Mouse (Mus musculus): Measurements from ENCODE around the gene Nrxn3. TPM values are rescaled to one million over a fixed set of nuclear protein-coding genes. Genes with fewer than 3 reads are reported as not detected.

Gene Nrxn3
- total RNA-seq, 2 experiments from 2014 or later, result 0.05 TPM; not detected in 1

GRCm38 (mm10) chr12:88926306-88926705 is 203.6 kb downstream of the Nrxn3 start:
- no peak for DNase-seq

GRCm38 (mm10) chr12:88931713-88932112 is 209.0 kb downstream of the Nrxn3 start:
- no peak for DNase-seq

DNA sequence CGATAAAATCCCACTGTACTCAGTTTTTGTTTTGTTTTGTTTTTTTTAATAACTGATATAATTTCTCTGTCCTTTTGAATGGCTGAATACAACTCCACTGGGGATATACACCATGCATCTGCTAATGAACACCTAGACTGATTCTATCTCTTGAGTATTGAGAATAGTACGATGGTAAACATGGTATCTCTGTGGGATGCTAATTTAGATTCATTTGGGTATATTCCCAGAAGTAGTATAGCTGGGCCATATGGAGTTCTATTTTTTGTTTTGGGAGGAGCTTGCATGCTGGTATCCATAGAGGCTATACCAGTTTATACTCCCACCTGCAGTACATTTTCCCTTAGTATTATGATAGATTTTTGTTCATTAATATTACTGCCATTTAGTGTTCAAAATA is 217.0 kb downstream of the Nrxn3 start:
- DNase-seq, result no peak

- DNase-seq, result no peak
Measured at GRCm38 (mm10) chr12:88944967-88945366, 222.3 kb downstream of the Nrxn3 start.

GRCm38 (mm10) chr12:88949870-88950269 is 227.2 kb downstream of the Nrxn3 start:
- no peak for DNase-seq

GRCm38 (mm10) chr12:88952937-88953600 is 230.4 kb downstream of the Nrxn3 start:
- DNase-seq, result no peak

- DNase-seq, result no peak
Measured at GRCm38 (mm10) chr12:88953801-88954200, 231.1 kb downstream of the Nrxn3 start.

GRCm38 (mm10) chr12:88957431-88957830 is 234.8 kb downstream of the Nrxn3 start:
- no peak for DNase-seq

- no peak for DNase-seq
Measured at GRCm38 (mm10) chr12:88960817-88961216, 238.1 kb downstream of the Nrxn3 start.

- no peak for DNase-seq
Measured at GRCm38 (mm10) chr12:88966329-88966728, 243.7 kb downstream of the Nrxn3 start.

DNA sequence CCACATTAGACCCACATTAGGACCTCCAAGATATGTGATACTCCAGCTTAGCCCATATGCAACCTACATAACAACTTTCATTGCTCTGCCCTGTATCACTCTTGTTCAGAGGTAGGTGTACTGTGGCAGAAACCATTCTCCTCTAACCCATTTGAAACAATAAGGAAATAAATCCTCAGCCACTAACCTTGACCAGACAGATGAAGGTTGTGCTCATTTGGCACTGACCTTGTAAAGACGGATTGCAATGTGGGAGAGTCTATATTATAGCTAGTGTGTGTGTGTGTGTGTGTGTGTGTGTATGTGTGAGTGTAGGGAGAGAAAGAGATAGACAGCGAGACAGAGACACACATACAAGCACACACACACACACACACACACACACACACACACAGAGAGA is 253.9 kb downstream of the Nrxn3 start:
- DNase-seq, result no peak

DNA sequence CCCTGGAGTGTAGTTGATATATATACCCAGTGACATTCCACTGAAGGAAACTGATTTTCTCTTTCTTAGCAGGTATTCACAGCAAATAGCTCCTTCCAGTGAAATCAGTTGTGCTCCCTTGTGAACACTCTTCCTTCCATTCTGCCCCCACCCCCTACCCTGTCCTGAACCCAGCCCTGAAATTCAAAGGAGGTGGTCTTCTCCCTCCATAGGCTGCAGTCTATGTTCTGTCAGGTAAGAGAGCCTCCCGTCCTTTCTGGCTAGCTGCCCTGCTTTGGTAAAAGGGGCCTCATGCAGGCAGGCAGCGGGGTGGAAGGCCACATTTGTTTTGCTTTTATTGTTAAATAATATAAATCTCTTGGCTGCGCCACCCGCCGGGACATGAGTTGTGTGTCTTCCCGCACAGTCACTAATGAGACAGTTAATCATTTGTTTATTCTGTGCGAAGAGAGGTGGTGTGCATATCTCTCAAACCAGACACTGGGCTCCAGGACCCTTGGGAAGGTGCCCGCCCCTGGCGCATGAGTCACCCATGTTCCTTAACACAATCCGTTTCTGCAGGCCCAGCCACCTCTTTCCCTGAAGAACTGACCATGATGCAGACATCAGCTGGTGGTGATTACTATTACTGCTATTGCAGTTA is 261.1 kb downstream of the Nrxn3 start:
- no peak for DNase-seq

GRCm38 (mm10) chr12:88984375-88984774 is 261.7 kb downstream of the Nrxn3 start:
- no peak for DNase-seq

DNA sequence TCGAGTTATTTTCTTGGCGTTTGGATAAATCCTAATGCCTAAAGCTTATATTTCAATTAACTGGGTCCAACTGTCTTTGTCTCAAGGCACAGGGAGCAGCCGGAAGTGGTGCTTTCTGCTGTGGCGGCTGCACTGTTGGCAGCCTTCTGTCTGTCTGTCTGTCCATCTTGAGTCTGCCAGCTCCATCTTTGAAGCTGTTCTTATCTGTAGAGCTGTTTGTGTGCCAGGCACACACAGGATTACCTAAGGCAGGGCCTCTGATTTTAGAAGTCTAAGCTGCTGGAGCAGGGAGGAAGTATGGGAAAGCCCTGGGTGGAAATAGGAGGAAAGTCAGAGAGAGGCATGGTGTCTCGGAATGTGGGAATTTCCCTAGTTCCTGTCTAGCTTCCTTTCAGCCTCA is 262.1 kb downstream of the Nrxn3 start:
- no peak for DNase-seq

- no peak for DNase-seq
Measured at GRCm38 (mm10) chr12:88987046-88987445, 264.4 kb downstream of the Nrxn3 start.

DNA sequence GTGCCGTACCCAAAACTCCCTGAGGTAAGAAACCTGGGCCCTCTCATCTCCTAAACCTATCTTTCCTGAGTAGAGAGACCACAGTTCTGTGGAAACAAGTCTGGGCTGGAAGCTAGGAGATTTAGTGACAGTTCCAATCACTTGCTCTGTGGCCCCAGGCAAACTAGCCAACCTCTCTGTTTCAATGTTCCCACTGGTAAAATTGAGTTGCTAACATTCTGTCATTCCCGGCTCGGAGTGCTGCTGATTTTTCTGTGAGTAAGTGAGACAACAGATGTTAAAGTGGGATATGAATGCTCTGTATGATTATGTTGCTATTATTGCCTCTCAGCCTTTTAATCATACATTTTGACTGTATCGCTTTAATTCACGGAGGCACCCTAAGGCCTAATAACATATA is 268.1 kb downstream of the Nrxn3 start:
- no peak for DNase-seq

GRCm38 (mm10) chr12:88992141-88992540 is 269.5 kb downstream of the Nrxn3 start:
- no peak for DNase-seq

DNA sequence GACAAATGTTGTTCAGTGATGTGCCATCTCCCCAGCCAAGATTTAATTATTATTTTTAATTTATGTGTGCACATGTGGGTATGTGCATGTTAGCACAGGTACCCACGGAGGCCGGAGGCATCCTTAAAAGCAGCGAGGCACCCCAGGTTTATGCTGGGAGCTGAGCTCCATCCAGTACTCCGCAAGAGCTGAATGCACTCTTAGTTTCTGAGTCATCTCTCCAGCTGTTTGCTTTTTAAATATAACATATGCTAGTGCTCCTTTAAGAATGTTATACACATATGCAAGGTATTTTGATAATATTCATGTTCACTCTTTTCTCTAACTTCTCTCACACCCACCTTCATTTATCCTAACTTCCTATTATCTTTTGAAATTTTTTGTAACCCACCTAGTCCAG is 271.1 kb downstream of the Nrxn3 start:
- DNase-seq, result no peak

DNA sequence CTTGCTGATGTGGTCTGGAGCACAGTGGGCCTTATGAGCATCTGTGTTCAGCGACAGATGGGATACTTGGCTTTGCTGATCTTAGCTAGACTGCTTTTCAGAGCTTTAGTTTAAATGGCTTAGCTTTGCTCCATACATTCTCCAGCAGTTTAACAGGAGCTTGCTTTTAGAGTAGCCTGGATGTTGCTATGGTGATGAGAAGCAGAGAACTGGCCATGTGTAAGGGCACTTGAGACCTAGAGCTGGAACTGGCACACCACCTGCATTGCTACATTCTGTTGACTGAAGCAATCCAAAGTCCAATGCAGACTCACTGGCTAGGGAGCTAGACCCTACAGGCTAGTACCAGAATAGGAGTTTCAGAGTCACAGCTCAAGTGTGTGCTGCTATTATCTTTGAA is 293.8 kb downstream of the Nrxn3 start:
- DNase-seq, result no peak

DNA sequence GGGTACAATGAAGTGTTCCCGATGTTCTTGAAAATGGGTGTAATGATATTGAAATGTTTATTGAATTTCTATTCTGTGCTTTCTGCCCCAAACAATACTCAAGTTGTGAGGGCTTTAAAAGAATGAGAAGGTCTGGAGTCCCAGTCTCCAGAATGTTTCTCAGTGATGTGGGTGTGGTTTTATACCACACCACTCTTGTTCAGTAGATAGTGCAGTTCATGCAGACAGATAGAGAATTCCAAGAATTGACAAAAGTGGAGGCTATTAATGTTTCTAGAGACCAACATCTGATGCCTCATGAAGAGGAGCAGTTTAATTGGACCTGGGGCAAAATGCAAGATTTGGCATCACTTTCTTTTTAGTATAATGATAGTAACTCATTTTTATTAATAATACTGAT is 302.5 kb downstream of the Nrxn3 start:
- DNase-seq, result no peak

DNA sequence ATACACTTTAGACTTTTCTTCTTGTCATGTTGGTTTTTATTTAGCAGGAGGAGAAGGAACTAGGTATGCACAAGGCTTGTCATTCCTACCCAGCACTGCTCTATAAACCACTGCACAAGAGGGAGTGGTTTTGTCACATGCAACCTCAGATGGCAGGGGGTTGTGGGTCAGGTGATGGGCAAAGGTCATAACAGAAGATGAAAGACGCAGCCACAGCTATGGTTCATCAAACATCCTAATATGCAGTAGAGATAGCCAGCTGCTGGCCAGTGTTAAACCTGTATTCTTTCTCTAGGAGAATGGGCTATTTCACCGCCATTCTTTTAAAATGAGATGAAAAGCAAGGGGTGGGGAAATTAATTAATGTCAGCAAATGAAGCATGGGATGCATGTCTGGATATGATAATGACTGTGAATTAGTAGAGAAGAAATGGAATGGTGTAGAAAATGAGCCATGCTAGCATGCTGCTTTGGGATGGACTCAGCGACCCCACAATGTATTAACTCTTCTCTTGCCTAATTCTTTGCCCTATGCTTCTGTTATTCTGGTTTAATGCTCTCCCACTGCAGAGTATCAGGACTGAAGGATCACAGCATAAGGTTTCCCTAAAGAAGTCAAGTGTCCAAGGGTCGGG is 313.4 kb downstream of the Nrxn3 start:
- DNase-seq, result no peak

- no peak for DNase-seq
Measured at GRCm38 (mm10) chr12:89040151-89040550, 317.5 kb downstream of the Nrxn3 start.

DNA sequence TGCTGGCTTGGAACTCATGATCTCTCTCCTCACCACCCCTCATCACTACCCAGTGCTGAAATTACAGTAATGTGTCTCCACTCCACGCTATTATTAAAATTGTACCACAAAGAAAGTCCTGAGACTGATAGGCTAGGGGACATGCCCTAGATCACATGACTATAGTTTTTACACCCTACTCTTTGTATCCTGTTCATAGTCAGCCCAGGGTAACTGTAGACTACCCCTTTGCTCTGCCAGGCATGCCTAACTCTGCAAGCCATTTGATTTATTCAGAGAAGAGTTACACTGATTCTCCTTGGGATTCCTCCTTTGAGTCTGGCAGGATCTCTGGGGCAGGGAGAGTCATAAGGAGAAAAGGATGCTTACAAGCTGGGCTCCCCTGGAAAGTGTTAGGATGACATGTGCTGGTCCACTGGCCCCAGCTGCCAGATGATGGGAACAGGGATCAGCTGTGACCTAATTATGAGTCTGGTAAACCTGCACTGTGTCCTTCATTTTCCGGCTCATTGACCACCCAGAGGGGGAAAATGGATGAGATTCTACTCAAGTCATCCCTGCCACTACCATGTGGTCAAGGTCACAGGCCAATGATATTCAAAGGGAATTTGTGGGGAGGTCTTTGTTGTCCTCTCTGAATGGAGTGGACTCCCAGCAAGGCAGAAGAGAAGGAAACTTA is 318.9 kb downstream of the Nrxn3 start:
- no peak for DNase-seq
